In genomic region chr14:54912886-54913285, GRCm38 (mm10) we compare ENCODE assay signal across 8 mouse cellular contexts. TPM values are rescaled to one million over a fixed set of nuclear protein-coding genes. Genes with fewer than 3 reads are reported as not detected.
DNase-seq lines count a peak whose midpoint lies in the region; ATAC-seq lines count a peak whose summit lies in the region.

Gene Slc22a17 (minus strand): TSS chr14:54913132.

- no peaks in the 10 kb centered on the region for H3K36me3 ChIP-seq in erythroblast, embryonic 14.5 days (ENCODE audit: control insufficient read depth)
- H3K36me3 ChIP-seq in intestine, embryonic 16.5 days (ENCODE audit: control insufficient read depth, insufficient read depth, low read length) = no peaks in the 10 kb centered on the region
- no peaks in the 10 kb centered on the region for H3K36me3 ChIP-seq in macrophage (ENCODE audit: inconsistent target)

- peak within 1 kb of the TSS; percentile 80 for H3K27ac ChIP-seq in intestine, embryonic 16.5 days (ENCODE audit: low read length)
- H3K27ac ChIP-seq in macrophage = no peak within 1 kb of the TSS

- no peaks in the 10 kb centered on the region for H3K79me2 ChIP-seq in macrophage (ENCODE audit: inconsistent target)

- H3K4me1 ChIP-seq in erythroblast, embryonic 14.5 days (ENCODE audit: control insufficient read depth) = no peaks in the 10 kb centered on the region
- H3K4me1 ChIP-seq in intestine, embryonic 16.5 days (ENCODE audit: control insufficient read depth, insufficient read depth, low read length) = peaks cover 14% of the 10 kb centered on the region

- H3K27me3 ChIP-seq in erythroblast, embryonic 14.5 days (ENCODE audit: control insufficient read depth) = peaks cover 47% of the 10 kb centered on the region
- H3K27me3 ChIP-seq in intestine, embryonic 16.5 days (replicated peaks; ENCODE audit: control insufficient read depth, insufficient read depth, low read length) = peaks cover 4% of the 10 kb centered on the region; the same call in 1 of the 2 replicates

- peak; percentile 71 for DNase-seq in embryo, embryonic 11.5 days (ENCODE audit: low read depth, low spot score)
- DNase-seq in gonadal fat pad, adult 2 months (ENCODE audit: low read depth) = no peak
- DNase-seq in left cerebral cortex, postnatal 10 days (ENCODE audit: extremely low spot score in 1 of 2, low spot score in 2 of 2) = peak; percentile 81 to 88
- DNase-seq in right cerebral cortex, postnatal 10 days (ENCODE audit: low spot score in 2 of 2) = peak; percentile 91 to 93

- peaks cover 4% of the 10 kb centered on the region; the same call in 1 of the 2 replicates for H3K9me3 ChIP-seq in erythroblast, embryonic 14.5 days (ENCODE audit: control insufficient read depth, low read length)
- H3K9me3 ChIP-seq in intestine, embryonic 16.5 days (ENCODE audit: control insufficient read depth, low read length) = no peaks in the 10 kb centered on the region

- ATAC-seq in erythroblast, adult 5-6 weeks (replicated peaks; ENCODE audit: low FRiP score, poor library complexity, severe bottlenecking) = no peak
- ATAC-seq in intestine, embryonic 16.5 days = peak; percentile 92

- WGBS in intestine, embryonic 16.5 days = 0% methylated on average over 28 of the region's 28 CpGs
- under 1% methylated on average over 28 of the region's 28 CpGs for WGBS in macrophage (ENCODE audit: missing documents)

- H3K9ac ChIP-seq in intestine, embryonic 16.5 days (ENCODE audit: low read depth, low read length) = peak within 1 kb of the TSS; percentile 89

- peak within 1 kb of the TSS; percentile 97 for H3K4me2 ChIP-seq in intestine, embryonic 16.5 days (ENCODE audit: low read depth, low read length)

- H3K4me3 ChIP-seq in erythroblast, embryonic 14.5 days (replicated peaks) = peak within 1 kb of the TSS; percentile 50
- H3K4me3 ChIP-seq in intestine, embryonic 16.5 days (ENCODE audit: low read length) = peak within 1 kb of the TSS; percentile 89
- H3K4me3 ChIP-seq in macrophage (ENCODE audit: inconsistent target) = peak within 1 kb of the TSS; percentile 1; the same call in 1 of the 2 replicates

- intact Hi-C loops in left cerebral cortex, postnatal 10 days (cut with DNase I) = loop anchor here (5.0 kb wide), 1 partner anchor 84 kb away; no protein-coding TSS in a partner anchor

RNA-seq across cellular contexts. Expression of gene Slc22a17, which starts in this region (rescaled TPM):
- 0.01 TPM in 1 of 2 replicates, not detected in the other for polyA plus RNA-seq in erythroblast, embryonic 14.5 days (2012)
- total RNA-seq in erythroblast, adult 5-6 weeks (2015; ENCODE audit: low replicate concordance) = 1.5 TPM in 1 of 2 replicates, not detected in the other
- 0.60 TPM in 1 of 2 replicates, not detected in the other for total RNA-seq in erythroblast, adult 5-6 weeks (2017; ENCODE audit: low replicate concordance)
- 63.8 and 66.2 TPM in 2 replicates for polyA plus RNA-seq in gonadal fat pad, adult 2 months (2012; rRNA removed)
- polyA plus RNA-seq in intestine, embryonic 16.5 days (2015; fragmentation: Nextera tagmentation; extraction: Ambion mirVana) = 21.2 and 23.8 TPM in 2 replicates
- total RNA-seq in left cerebral cortex, postnatal 10 days (2021) = 100 to 1,000 TPM; 562 to 600 TPM
- 1 to 10 TPM in 4 of 26 experiments, under 1 TPM in 7, not detected in 15; 0.26 to 2.1 (median 0.84) TPM for total RNA-seq in macrophage (2018; cell fraction: chromatin; rRNA removed)
- total RNA-seq in macrophage (2018; cell fraction: cytosol; rRNA removed) = under 1 TPM in 18 of 26 experiments, not detected in 8; 0.03 to 0.42 (median 0.12) TPM
- total RNA-seq in macrophage (2018; cell fraction: nucleus; rRNA removed) = 1 to 10 TPM in 2 of 26 experiments, under 1 TPM in 11, not detected in 13; 0.25 to 1.5 (median 0.55) TPM
- 0.14 to 0.26 TPM in 2 of 3 replicates, not detected in the other for polyA plus RNA-seq in macrophage (2018)

Comparison
In these comparisons a context has a peak if more than half of its experiments do, and no peak if none do; other contexts are left out.
1. RNA of gene Slc22a17 (total RNA-seq): 562 to 600 TPM in left cerebral cortex, postnatal 10 days; 0.60 to 1.5 TPM in erythroblast, adult 5-6 weeks; every median in the first group is over 100 times any median in the second.
2. RNA of gene Slc22a17 (polyA plus RNA-seq): 63.8 to 66.2 TPM in gonadal fat pad, adult 2 months and 21.2 to 23.8 TPM in intestine, embryonic 16.5 days; 0.14 to 0.26 TPM in macrophage and 0.01 TPM in erythroblast, embryonic 14.5 days; every median in the first group is over 10 times any median in the second.
3. H3K4me3 ChIP-seq: peak in every context shown above with its lines; median percentile 89 in intestine, embryonic 16.5 days; 50 in erythroblast, embryonic 14.5 days; 1 in macrophage.